Mouse (Mus musculus): ENCODE data around the gene Ccdc153. TPM values are rescaled to one million over a fixed set of nuclear protein-coding genes. Genes with fewer than 3 reads are reported as not detected.

The Ccdc153 gene
- total RNA-seq, 2 experiments from 2014 or later, result 0.77 to 1.1 TPM

DNA sequence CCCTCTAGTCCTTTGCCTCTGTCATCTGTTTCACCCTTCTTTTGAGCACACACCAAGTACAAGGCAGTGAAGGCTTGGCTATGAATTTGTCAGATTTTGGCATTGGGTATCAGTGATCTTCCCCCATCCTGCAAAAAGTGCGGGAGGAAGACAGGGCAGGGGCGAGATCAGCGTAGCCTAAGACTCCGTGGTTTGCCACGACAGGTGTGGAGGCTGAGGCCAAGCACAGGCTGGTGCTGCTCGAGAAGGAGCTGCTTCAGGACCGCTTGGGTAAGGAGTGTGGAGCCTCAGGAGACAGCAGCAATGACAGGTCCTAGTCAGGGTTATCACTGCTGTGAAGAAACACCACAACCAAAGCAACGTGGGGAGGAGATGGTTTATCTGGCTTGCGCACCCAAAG lies 942 bp downstream of the Ccdc153 start:
- no peak for TF ChIP-seq CTCF (IDR thresholded peaks at IDR 0.05)
- Histone ChIP-seq H3K27ac (no peak overlapping the region), H3K4me3 (no peak overlapping the region)
- intact Hi-C loops (cut with DNase I), result no loop called here
- DNase-seq (ENCODE audit: extremely low spot score in 1 of 2, low spot score in 2 of 2), result no peak

DNA sequence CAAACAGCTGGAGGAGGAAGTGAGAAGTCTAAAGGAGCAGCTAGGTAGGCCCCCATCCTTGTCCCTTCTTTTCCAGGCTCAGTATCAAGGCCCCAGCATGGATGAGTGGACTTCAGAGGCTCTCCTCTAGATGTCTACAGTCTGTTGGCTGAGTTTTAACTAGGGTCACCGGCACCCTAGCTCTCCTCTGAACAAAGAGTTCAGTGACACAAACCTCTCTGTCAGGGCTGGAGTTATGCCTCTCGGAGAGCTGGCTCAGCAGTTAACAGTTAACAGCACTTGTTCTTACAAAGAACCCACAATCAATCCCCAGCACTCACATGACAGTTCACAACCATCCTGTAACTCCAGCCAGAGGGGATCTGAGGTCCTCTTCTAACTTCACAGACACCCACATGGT lies 3.1 kb downstream of the Ccdc153 start:
- no peak for DNase-seq (ENCODE audit: extremely low spot score in 1 of 2, low spot score in 2 of 2)
- Histone ChIP-seq H3K4me3 (no peak overlapping the region), H3K27ac (no peak overlapping the region)
- no peak for TF ChIP-seq CTCF (IDR thresholded peaks at IDR 0.05)
- intact Hi-C loops (cut with DNase I), result no loop called here

DNA sequence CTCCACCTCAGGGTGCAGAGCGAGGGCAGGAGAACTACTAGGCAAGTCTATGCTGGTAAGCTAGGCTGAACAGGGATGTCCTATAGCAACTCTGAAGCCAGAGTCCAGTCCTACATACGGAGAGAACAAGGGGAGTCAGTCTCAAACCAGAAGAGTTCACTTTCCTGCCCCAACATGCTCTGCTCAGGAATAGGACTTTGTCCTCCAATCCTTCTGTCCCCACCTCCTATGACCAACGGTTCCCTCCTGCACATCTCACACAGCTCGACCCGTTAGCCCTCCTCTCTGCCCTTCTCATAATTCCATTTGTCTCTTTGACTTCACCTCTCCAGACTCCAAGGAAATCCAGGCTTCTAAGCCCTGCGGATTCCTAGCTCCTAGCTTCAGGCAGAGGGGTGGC lies 7.4 kb downstream of the Ccdc153 start:
- H3K27ac ChIP-seq, result no peak overlapping the region
- intact Hi-C loops (cut with DNase I), result no loop called here
- no peak for TF ChIP-seq CTCF (IDR thresholded peaks at IDR 0.05)
- no peak for DNase-seq (ENCODE audit: extremely low spot score in 1 of 2, low spot score in 2 of 2)
- H3K4me3 ChIP-seq, result no peak overlapping the region

DNA sequence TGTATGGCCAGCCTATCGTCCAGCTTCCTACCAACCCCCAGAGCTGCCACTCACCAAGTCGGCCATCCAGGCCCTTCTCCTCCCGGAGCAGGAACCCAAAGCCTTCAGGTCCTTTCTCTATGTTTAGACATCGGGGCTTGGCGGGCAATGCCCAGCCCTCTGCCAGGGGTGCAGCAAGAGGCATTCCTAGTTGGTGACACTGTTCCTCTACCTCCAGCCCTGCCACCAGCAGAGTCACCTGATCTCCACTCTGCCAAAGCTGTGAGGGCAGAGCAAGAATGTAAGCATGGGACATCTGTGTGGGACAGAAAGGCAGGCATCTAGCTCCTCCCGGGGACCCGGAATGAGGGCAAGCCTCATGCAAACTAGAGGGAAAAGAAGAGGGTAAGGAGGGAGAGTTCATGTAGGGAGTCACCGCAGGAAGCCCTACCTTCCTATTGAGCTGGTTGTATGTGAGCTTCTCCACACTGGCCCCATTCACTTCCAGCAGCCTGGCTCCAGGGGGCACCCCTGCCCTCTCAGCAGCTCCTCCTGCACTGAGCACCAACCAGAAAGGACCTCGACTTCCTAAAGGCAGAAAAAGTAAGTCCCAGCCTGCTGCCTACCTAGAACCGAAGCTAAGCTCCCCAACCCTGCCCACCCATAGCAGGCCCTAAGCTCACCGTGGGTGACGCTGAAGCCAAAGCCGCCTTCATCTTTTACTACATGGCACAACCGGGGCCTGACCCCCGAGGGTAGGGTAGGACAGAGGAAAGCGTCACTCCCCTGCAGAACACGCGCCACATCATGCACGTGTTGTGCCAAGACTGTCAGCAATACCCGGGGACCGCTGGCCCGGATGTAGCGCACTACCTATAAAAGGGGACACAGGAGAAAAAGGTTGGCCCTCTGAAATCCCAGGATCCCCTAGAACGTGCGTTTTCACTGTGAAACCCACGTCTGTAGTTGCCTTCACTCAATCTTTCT lies 9.0 kb downstream of the Ccdc153 start:
- Histone ChIP-seq H3K27ac (no peak overlapping the region), H3K4me3 (no peak overlapping the region)
- intact Hi-C loops (cut with DNase I), result no loop called here
- peak; percentile 67 for TF ChIP-seq CTCF (IDR thresholded peaks at IDR 0.05)
- peak; percentile 53 to 65 for DNase-seq (ENCODE audit: extremely low spot score in 1 of 2, low spot score in 2 of 2)

GRCm38 (mm10) chr9:44250445-44250844 lies 10.0 kb downstream of the Ccdc153 start:
- DNase-seq (ENCODE audit: extremely low spot score in 1 of 2, low spot score in 2 of 2), result peak in 1 of 2 experiments; percentile 38
- Histone ChIP-seq H3K27ac (no peak overlapping the region), H3K4me3 (no peak overlapping the region)
- no peak for TF ChIP-seq CTCF (IDR thresholded peaks at IDR 0.05)
- intact Hi-C loops (cut with DNase I), result no loop called here

DNA sequence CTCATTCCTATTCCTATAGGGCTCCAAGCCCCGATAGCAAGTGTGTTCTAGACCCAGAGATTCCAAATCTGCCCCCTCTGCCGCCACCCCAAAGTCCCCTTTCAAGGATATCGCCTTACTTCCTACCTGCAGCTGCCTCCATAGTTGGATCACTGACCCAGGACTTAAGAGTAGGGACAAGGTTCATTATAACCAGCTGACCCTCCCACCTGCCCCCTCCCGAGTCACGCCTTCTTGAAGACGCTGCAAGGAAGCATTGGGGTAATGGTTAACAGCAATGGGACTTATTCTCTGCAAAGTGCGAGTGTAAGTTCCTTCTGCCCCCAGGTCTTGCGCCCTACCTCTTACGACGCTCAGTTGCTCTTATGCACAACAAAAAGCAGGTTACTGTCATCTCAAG lies 10.8 kb downstream of the Ccdc153 start, which contains the start of gene Pdzd3:
TSS of gene Pdzd3 (minus strand) at position 158 of the 400 bp plus-strand sequence.
- H3K27ac ChIP-seq, result no peak within 1 kb of the TSS
- H3K4me3 ChIP-seq, result no peak within 1 kb of the TSS
- DNase-seq (ENCODE audit: extremely low spot score in 1 of 2, low spot score in 2 of 2), result no peak
- intact Hi-C loops (cut with DNase I), result no loop called here
- TF ChIP-seq CTCF (IDR thresholded peaks at IDR 0.05), result no peak

GRCm38 (mm10) chr9:44253441-44253840 lies 13.0 kb downstream of the Ccdc153 start:
- DNase-seq (ENCODE audit: extremely low spot score in 1 of 2, low spot score in 2 of 2), result no peak
- TF ChIP-seq CTCF (IDR thresholded peaks at IDR 0.05), result no peak
- intact Hi-C loops (cut with DNase I), result no loop called here
- H3K27ac ChIP-seq, result no peak overlapping the region
- H3K4me3 ChIP-seq, result no peak overlapping the region

- no peak for TF ChIP-seq CTCF (IDR thresholded peaks at IDR 0.05)
- no peak overlapping the region for H3K4me3 ChIP-seq
- DNase-seq (ENCODE audit: extremely low spot score in 1 of 2, low spot score in 2 of 2), result peak in 1 of 2 experiments; percentile 21
- intact Hi-C loops (cut with DNase I), result no loop called here
- no peak overlapping the region for H3K27ac ChIP-seq
Measured at GRCm38 (mm10) chr9:44254508-44255135, 14.1 kb downstream of the Ccdc153 start.

DNA sequence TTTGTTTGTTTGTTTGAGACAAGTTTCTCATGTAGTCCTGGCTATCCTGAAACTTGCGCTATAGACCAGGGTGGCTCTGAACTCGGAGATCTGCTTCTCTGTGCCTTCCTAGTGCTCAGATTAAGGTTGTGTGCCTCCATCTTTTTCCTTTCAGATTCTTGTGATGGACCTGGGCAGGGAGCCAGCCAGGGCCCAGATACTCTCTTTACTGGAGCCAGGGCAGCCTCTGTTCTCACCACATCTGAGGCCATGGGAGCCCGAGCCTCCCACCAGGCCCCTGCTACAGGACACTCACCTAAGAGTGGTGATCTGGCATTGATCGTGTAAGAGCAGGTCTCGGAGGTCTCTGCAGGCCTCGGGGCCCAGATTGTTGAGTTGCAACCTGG lies 14.7 kb downstream of the Ccdc153 start:
- Histone ChIP-seq H3K4me3 (no peak overlapping the region), H3K27ac (no peak overlapping the region)
- no peak for TF ChIP-seq CTCF (IDR thresholded peaks at IDR 0.05)
- intact Hi-C loops (cut with DNase I), result no loop called here
- no peak for DNase-seq (ENCODE audit: extremely low spot score in 1 of 2, low spot score in 2 of 2)

DNA sequence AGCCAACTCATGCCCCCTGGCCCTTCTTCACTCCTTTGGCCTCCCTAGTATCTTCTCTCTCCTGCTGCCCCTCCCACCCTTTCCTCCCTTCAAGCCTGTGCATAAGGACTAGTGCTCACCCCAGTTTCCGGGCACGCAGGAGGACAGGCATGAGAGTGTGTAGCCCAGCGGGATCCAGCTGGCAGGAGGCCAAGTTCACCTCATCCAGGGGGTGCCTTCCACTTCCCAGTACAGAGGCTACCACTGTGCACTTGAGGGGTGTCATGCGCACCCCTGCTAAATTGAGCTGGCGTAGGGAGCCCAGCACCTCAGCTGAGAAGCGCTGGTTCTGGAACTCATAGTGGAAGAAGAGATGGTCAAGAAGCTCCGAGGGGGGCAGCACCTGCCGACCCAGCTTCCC lies 15.7 kb downstream of the Ccdc153 start:
- Histone ChIP-seq H3K27ac (no peak overlapping the region), H3K4me3 (no peak overlapping the region)
- no peak for DNase-seq (ENCODE audit: extremely low spot score in 1 of 2, low spot score in 2 of 2)
- intact Hi-C loops (cut with DNase I), result no loop called here
- no peak for TF ChIP-seq CTCF (IDR thresholded peaks at IDR 0.05)

DNA sequence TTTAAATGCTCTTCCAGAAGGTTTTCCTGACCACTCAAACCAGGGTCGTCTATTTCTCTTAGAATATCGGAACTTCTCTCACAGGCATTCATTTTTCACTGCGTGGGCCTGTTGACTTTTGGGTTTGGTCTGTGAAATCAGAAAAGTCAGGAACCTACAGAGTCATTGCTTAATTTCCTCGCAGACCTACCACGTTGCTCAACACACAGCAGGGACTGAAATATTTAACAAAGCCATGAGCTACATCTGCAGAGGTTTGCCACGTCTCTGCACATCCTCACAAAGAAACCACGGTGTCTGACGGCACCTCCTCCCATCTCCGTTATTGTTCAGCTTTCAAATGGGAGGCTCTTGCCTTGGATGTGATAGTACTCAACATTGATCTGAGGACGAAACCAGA lies 18.5 kb downstream of the Ccdc153 start:
- TF ChIP-seq CTCF (IDR thresholded peaks at IDR 0.05), result no peak
- Histone ChIP-seq H3K27ac (no peak overlapping the region), H3K4me3 (no peak overlapping the region)
- DNase-seq (ENCODE audit: extremely low spot score in 1 of 2, low spot score in 2 of 2), result no peak
- intact Hi-C loops (cut with DNase I), result no loop called here

- Histone ChIP-seq H3K27ac (no peak overlapping the region), H3K4me3 (no peak overlapping the region)
- DNase-seq (ENCODE audit: extremely low spot score in 1 of 2, low spot score in 2 of 2), result no peak
- TF ChIP-seq CTCF (IDR thresholded peaks at IDR 0.05), result no peak
- intact Hi-C loops (cut with DNase I), result no loop called here
Measured at GRCm38 (mm10) chr9:44261388-44261787, 20.9 kb downstream of the Ccdc153 start.
